Mouse (Mus musculus) hindbrain, embryonic 16.5 days (tissue): ENCODE measurements at regions not wholly inside any gene's neighbourhood (a gene's known extent, or its start where the extent isn't known, plus 50 kb on each side); places are given as distances from the start of the nearest gene placed in this dataset.
"Not testable (repeated sequence)": the region's sequence is repeated elsewhere in the genome, so short reads cannot be mapped to it uniquely, and the experiment has no call there.

ENCODE experiments used
- ATAC-seq: fragments of 200-750 bp; cut with Nextera tagmentation; 2 replicates; pipeline ENCODE4 v1.8.0; 2017; ENCODE audit warnings: moderate TSS enrichment, moderate library complexity
- H3K27ac ChIP-seq: fragments of 300-500 bp; sonication (generic); 2 replicates; pipeline ENCODE4 v1.5.1; 2014; ENCODE audit warnings: low read depth, mild to moderate bottlenecking, control low read depth, low read length, moderate library complexity
- H3K27me3 ChIP-seq: fragments of 300-500 bp; sonication (generic); replicated peaks from 2 replicates; pipeline ENCODE4 v1.6.1; 2014; ENCODE audit warnings: low read length; ENCODE audit not compliant: control insufficient read depth, insufficient read depth
- H3K36me3 ChIP-seq: fragments of 300-500 bp; sonication (generic); 2 replicates; pipeline ENCODE4 v1.6.1; 2014; ENCODE audit warnings: mild to moderate bottlenecking, low read length, moderate library complexity, mixed read lengths; ENCODE audit not compliant: control insufficient read depth, insufficient read depth
- H3K4me1 ChIP-seq: fragments of 300-500 bp; sonication (generic); 2 replicates; pipeline ENCODE4 v1.6.1; 2014; ENCODE audit warnings: low read depth, low read length; ENCODE audit not compliant: control insufficient read depth, insufficient read depth
- H3K4me2 ChIP-seq: fragments of 300-500 bp; sonication (generic); 2 replicates; pipeline ENCODE4 v1.6.1; 2014; ENCODE audit warnings: mild to moderate bottlenecking, low read length, control low read depth, moderate library complexity
- H3K4me3 ChIP-seq: fragments of 300-500 bp; sonication (generic); 2 replicates; pipeline ENCODE4 v1.5.1; 2014; ENCODE audit warnings: mild to moderate bottlenecking, low read length, control low read depth, moderate library complexity
- H3K9ac ChIP-seq: fragments of 300-500 bp; sonication (generic); 2 replicates; pipeline ENCODE4 v1.6.1; 2014; ENCODE audit warnings: low read depth, mild to moderate bottlenecking, control low read depth, low read length, moderate library complexity
- H3K9me3 ChIP-seq: fragments of 300-500 bp; sonication (generic); 2 replicates; pipeline ENCODE4 v1.6.1; 2014; ENCODE audit warnings: mild to moderate bottlenecking, low read length, moderate library complexity; ENCODE audit not compliant: control insufficient read depth
- WGBS: fragments of 180-500 bp; shearing (Covaris S2); extraction: QIAGEN DNeasy Blood & Tissue Kit; methylation state at CpG from one replicate; pipeline ENCODE4 v1.1.7; 2014; 5-methylcytosine and 5-hydroxymethylcytosine counted together

GRCm38 (mm10) chr8:39344731-39345130 lies 1330.1 kb upstream of the Adam24 start:
- H3K4me3 ChIP-seq = no peak overlapping the region
- no peaks in the 10 kb centered on the region for H3K27me3 ChIP-seq
- H3K9ac ChIP-seq = no peak overlapping the region
- H3K4me2 ChIP-seq = no peak overlapping the region
- H3K27ac ChIP-seq = no peak overlapping the region
- no peaks in the 10 kb centered on the region for H3K36me3 ChIP-seq
- no peaks in the 10 kb centered on the region for H3K9me3 ChIP-seq
- WGBS = 75% methylated on average over 3 of the region's 3 CpGs
- ATAC-seq = no peak
- no peaks in the 10 kb centered on the region for H3K4me1 ChIP-seq

- H3K4me2 ChIP-seq = no peak overlapping the region
- no peaks in the 10 kb centered on the region for H3K27me3 ChIP-seq
- H3K36me3 ChIP-seq = no peaks in the 10 kb centered on the region
- ATAC-seq = no peak
- H3K9ac ChIP-seq = no peak overlapping the region
- H3K9me3 ChIP-seq = no peaks in the 10 kb centered on the region
- 89% methylated on average over 1 of the region's 1 CpGs for WGBS
- no peak overlapping the region for H3K4me3 ChIP-seq
- H3K27ac ChIP-seq = no peak overlapping the region
- no peaks in the 10 kb centered on the region for H3K4me1 ChIP-seq
Observed at GRCm38 (mm10) chr8:39346471-39346870, 1328.4 kb upstream of the Adam24 start.

GRCm38 (mm10) chr8:39348956-39349355 lies 1325.9 kb upstream of the Adam24 start:
- no peaks in the 10 kb centered on the region for H3K27me3 ChIP-seq
- H3K4me1 ChIP-seq = no peaks in the 10 kb centered on the region
- H3K36me3 ChIP-seq = no peaks in the 10 kb centered on the region
- 80% methylated on average over 3 of the region's 3 CpGs for WGBS
- ATAC-seq = no peak
- no peak overlapping the region for H3K4me2 ChIP-seq
- no peaks in the 10 kb centered on the region for H3K9me3 ChIP-seq
- H3K27ac ChIP-seq = no peak overlapping the region
- no peak overlapping the region for H3K9ac ChIP-seq
- H3K4me3 ChIP-seq = no peak overlapping the region

GRCm38 (mm10) chr8:39355412-39355811 lies 1319.5 kb upstream of the Adam24 start:
- no peak overlapping the region for H3K4me2 ChIP-seq
- H3K27ac ChIP-seq = no peak overlapping the region
- no peak for ATAC-seq
- no peaks in the 10 kb centered on the region for H3K27me3 ChIP-seq
- 87% methylated on average over 3 of the region's 3 CpGs for WGBS
- no peak overlapping the region for H3K4me3 ChIP-seq
- H3K4me1 ChIP-seq = no peaks in the 10 kb centered on the region
- no peaks in the 10 kb centered on the region for H3K36me3 ChIP-seq
- H3K9ac ChIP-seq = no peak overlapping the region
- no peaks in the 10 kb centered on the region for H3K9me3 ChIP-seq

GRCm38 (mm10) chr8:39357111-39357510 lies 1317.8 kb upstream of the Adam24 start:
- ATAC-seq = no peak
- WGBS = 89% methylated on average over 1 of the region's 1 CpGs
- Histone ChIP-seq H3K4me3 (no peak overlapping the region), H3K4me2 (no peak overlapping the region), H3K9me3 (no peaks in the 10 kb centered on the region), H3K27me3 (no peaks in the 10 kb centered on the region), H3K9ac (no peak overlapping the region), H3K27ac (no peak overlapping the region), H3K36me3 (no peaks in the 10 kb centered on the region), H3K4me1 (no peaks in the 10 kb centered on the region)

GRCm38 (mm10) chr8:39357865-39358264 lies 1317.0 kb upstream of the Adam24 start:
- H3K9ac ChIP-seq = no peak overlapping the region
- ATAC-seq = no peak
- H3K4me1 ChIP-seq = no peaks in the 10 kb centered on the region
- no peak overlapping the region for H3K4me2 ChIP-seq
- no peaks in the 10 kb centered on the region for H3K9me3 ChIP-seq
- no peaks in the 10 kb centered on the region for H3K27me3 ChIP-seq
- no peak overlapping the region for H3K27ac ChIP-seq
- H3K4me3 ChIP-seq = no peak overlapping the region
- H3K36me3 ChIP-seq = no peaks in the 10 kb centered on the region
- WGBS = 82% methylated on average over 3 of the region's 3 CpGs

GRCm38 (mm10) chr8:39366346-39366745 lies 1308.5 kb upstream of the Adam24 start:
- not testable (repeated sequence) for H3K27ac ChIP-seq, H3K9me3 ChIP-seq, H3K4me1 ChIP-seq, H3K4me3 ChIP-seq, H3K36me3 ChIP-seq, H3K4me2 ChIP-seq, H3K27me3 ChIP-seq, ATAC-seq, H3K9ac ChIP-seq
- 65% methylated on average over 2 of the region's 2 CpGs for WGBS
